8 mouse cellular contexts compared by ENCODE assay signal in genomic region chr1:155232786-155233185, GRCm38 (mm10). TPM values are rescaled to one million over a fixed set of nuclear protein-coding genes. Genes with fewer than 3 reads are reported as not detected.
DNase-seq lines count a peak whose midpoint lies in the region; ATAC-seq and TF ChIP-seq lines count a peak whose summit lies in the region.

No protein-coding gene starts in this region.

- DNase-seq in cerebellum, adult 11-12 months: peak; percentile 74
- DNase-seq in left cerebral cortex, adult 2 months (ENCODE audit: extremely low spot score in 1 of 2, low spot score in 2 of 2): no peak
- DNase-seq in left cerebral cortex, adult 18-20 months (ENCODE audit: low spot score in 2 of 2): no peak
- DNase-seq in urinary bladder, postnatal 25 days (ENCODE audit: low spot score): no peak
- DNase-seq in frontal cortex, postnatal 25 days (ENCODE audit: low spot score in 2 of 2): no peak

- H3K27ac ChIP-seq in left cerebral cortex, adult 2 months: peak overlapping the region; percentile 92; the same call in 1 of the 2 replicates
- H3K27ac ChIP-seq in hindbrain, embryonic 16.5 days (ENCODE audit: low read depth, low read length): peak overlapping the region; percentile 81
- peak overlapping the region; percentile 83 for H3K27ac ChIP-seq in neural tube, embryonic 15.5 days (replicated peaks)

- no peak overlapping the region for H3K9ac ChIP-seq in hindbrain, embryonic 16.5 days (ENCODE audit: low read depth, low read length)
- no peak overlapping the region for H3K9ac ChIP-seq in neural tube, embryonic 15.5 days (replicated peaks)

- H3K27me3 ChIP-seq in hindbrain, embryonic 16.5 days (replicated peaks; ENCODE audit: control insufficient read depth, insufficient read depth, low read length): no peaks in the 10 kb centered on the region
- no peaks in the 10 kb centered on the region for H3K27me3 ChIP-seq in neural tube, embryonic 15.5 days (replicated peaks)

- no peak; the same call in 1 of the 2 replicates for ATAC-seq in cerebellum, adult (ENCODE audit: insufficient number of reproducible peaks, low FRiP score, low TSS enrichment)
- ATAC-seq in hindbrain, embryonic 16.5 days: no peak
- no peak for ATAC-seq in neural tube, embryonic 15.5 days (ENCODE audit: low FRiP score)

- intact Hi-C loops in left cerebral cortex, adult 2 months (cut with DNase I): no loop called here

- WGBS in hindbrain, embryonic 16.5 days: 49% methylated on average over 6 of the region's 6 CpGs
- 61% methylated on average over 6 of the region's 6 CpGs for WGBS in neural tube, embryonic 15.5 days

- no peak overlapping the region for H3K4me2 ChIP-seq in hindbrain, embryonic 16.5 days (ENCODE audit: low read length)
- no peak overlapping the region for H3K4me2 ChIP-seq in neural tube, embryonic 15.5 days

- H3K4me1 ChIP-seq in hindbrain, embryonic 16.5 days (ENCODE audit: control insufficient read depth, insufficient read depth, low read depth, low read length): peaks cover 50% of the 10 kb centered on the region
- peaks cover 87% of the 10 kb centered on the region for H3K4me1 ChIP-seq in neural tube, embryonic 15.5 days

- no peaks in the 10 kb centered on the region for H3K36me3 ChIP-seq in hindbrain, embryonic 16.5 days (ENCODE audit: control insufficient read depth, insufficient read depth, low read length)
- H3K36me3 ChIP-seq in neural tube, embryonic 15.5 days: no peaks in the 10 kb centered on the region

- no peak overlapping the region for H3K4me3 ChIP-seq in left cerebral cortex, adult 2 months
- H3K4me3 ChIP-seq in hindbrain, embryonic 16.5 days (ENCODE audit: low read length): no peak overlapping the region
- H3K4me3 ChIP-seq in neural tube, embryonic 15.5 days (replicated peaks): no peak overlapping the region

- TF ChIP-seq CTCF in left cerebral cortex, adult 2 months (IDR thresholded peaks at IDR 0.05): no peak

- H3K9me3 ChIP-seq in hindbrain, embryonic 16.5 days (ENCODE audit: control insufficient read depth, low read length): no peaks in the 10 kb centered on the region
- H3K9me3 ChIP-seq in neural tube, embryonic 15.5 days (replicated peaks): no peaks in the 10 kb centered on the region

RNA-seq across cellular contexts. Expression of gene BC034090, which starts 11.5 kb away (rescaled TPM):
- total RNA-seq in left cerebral cortex, adult 2 months (2021): 10 to 100 TPM in 1 of 2 experiments, 1 to 10 TPM in 1; 9.9 to 14.7 TPM
- total RNA-seq in left cerebral cortex, adult 18-20 months (2021): 10 to 100 TPM in 1 of 2 experiments, 1 to 10 TPM in 1; 7.9 to 10.7 TPM
- 6.0 and 6.1 TPM in 2 replicates for polyA plus RNA-seq in hindbrain, embryonic 16.5 days (2015; fragmentation: Nextera tagmentation; extraction: Ambion mirVana)
- 3.0 and 4.1 TPM in 2 replicates for polyA plus RNA-seq in neural tube, embryonic 15.5 days (2015; fragmentation: Nextera tagmentation; extraction: Ambion mirVana)
